Mouse (Mus musculus) CD8-positive naive resting alpha-beta T cell, adult 2 months (primary cell): ENCODE data around the gene Ywhaq.
A peak's percentile ranks its signal among the peaks of the same experiment; 100 is the strongest.

Source experiments
- DNase-seq, 2 experiments: peaks; one replicate each; pipeline ENCODE4 v3.0.0; 2022; ENCODE audit warnings: low read depth in 2 of 2, low spot score in 2 of 2

Ywhaq gene

DNA sequence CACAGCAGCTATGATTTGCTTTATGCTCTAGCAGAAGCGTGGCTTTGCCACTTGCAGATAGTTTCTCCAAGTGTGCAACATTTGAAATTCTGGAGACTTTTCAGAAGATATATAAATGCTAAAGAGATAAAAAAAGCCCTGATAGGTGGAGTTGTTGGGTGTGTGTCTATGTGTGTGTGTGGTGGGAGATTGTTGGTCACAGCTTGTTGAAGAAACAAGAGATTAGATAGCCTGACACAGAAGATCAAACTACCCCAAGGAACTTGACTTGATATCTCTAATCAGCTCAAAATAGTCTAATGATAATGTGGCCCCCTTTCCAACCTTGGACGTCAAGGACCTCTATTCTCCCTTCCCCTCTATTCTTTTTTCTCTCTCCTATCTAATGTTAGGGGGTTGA is 6.8 kb downstream of the Ywhaq start:
- DNase-seq: no peak

DNA sequence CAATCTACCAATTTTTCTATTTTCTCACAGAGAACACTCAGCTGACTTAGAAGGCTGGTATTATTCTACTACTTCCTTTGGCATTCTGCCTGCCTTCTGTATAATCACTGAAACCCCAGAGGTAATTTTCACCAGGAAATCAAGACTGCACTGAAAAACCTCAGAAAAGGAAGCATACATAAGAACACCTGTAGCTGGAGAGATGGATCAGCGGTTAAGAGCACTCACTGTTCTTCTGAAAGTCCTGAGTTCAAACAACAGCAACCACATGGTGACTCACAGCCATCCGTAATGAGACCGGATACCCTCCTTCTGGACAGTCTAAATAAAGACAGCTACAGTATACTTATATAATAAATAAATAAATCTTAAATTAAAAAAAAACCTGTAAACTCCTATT is 7.8 kb downstream of the Ywhaq start:
- DNase-seq: peak in 1 of 2 experiments; percentile 23

DNA sequence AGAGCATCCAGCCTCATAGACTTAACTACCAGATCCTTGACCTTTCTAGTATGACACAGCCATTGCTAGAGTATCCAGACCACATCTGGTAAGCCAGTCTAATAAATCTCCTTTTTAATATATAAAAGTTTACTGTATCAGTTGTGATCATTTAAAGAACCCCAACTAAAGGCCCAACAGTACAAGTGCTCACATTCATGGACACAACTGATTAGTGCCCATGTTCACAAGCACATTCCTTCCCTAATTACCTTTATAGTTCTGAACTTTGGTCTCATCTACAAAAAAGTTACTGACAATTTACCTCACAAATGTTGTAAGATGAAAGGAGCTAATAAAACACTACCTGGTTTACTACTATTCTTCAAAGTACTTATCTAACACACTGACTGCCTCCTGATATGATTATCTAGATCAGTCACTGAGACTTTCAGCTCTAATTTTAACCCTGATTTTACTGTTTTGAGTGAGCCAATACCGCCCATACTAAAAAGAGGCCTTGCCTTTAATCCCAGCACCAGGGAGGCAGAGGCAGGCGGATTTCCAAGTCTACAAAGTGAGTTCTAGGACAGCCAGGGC is 8.6 kb downstream of the Ywhaq start:
- DNase-seq: no peak

DNA sequence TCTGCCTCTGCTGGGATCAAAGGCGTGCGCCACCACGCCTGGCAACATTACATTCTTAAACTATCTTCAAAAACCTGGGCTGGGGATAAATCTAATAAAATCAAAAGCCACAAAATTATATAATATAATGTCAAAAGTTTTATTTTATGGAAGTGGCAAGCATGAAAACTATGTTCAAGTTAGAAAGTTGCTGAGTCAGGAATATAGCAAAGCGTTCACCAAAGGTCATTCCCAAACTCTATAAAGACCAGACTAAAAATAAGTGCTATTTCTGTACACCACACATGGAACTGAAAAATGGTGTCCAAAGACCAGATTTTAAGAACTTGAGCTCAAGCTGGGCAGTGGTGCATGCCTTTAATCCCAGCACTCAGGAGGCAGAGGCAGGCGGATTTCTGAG is 14.7 kb downstream of the Ywhaq start:
- DNase-seq: no peak

DNA sequence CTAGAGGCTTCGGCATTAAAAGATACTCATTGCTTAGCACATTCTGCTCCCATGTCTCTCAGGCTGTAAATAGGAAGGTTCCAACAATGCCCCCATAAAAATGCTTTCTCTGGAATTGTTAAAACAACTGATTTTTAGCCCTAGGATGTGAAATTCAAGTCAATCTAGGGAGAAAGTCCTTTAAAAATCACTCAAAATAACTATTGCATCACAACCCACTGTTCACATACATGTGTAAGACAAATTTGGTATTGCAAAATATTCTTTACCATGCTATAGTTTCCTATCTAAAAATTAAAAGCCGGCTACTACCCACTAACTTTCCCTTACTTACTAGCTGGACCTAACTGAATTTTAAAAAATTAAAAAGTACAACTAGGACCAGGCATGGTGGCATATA is 31.2 kb downstream of the Ywhaq start:
- no peak for DNase-seq

DNA sequence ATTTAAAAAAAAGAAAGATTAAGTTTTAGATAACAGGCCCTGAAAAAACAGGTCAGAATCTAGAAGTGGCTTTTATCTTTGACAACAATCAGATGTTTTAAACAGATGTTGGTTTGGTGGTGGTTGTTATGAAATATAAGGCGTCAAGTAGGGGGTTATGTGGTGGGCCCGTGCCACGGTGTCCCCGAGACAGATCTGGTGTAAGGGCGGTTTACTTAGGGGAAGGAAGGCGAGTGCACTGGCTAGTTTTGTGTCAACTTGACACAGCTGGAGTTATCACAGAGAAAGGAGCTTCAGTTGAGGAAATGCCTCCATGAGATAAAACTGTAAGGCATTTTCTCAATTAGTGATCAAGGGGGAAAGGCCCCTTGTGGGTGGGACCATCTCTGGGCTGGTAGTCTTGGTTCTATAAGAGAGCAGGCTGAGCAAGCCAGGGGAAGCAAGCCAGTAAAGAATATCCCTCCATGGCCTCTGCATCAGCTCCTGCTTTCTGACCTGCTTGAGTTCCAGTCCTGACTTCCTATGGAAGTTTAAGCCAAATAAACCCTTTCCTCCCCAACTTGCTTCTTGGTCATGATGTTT is 38.6 kb downstream of the Ywhaq start:
- peak; percentile 5 to 18 for DNase-seq

DNA sequence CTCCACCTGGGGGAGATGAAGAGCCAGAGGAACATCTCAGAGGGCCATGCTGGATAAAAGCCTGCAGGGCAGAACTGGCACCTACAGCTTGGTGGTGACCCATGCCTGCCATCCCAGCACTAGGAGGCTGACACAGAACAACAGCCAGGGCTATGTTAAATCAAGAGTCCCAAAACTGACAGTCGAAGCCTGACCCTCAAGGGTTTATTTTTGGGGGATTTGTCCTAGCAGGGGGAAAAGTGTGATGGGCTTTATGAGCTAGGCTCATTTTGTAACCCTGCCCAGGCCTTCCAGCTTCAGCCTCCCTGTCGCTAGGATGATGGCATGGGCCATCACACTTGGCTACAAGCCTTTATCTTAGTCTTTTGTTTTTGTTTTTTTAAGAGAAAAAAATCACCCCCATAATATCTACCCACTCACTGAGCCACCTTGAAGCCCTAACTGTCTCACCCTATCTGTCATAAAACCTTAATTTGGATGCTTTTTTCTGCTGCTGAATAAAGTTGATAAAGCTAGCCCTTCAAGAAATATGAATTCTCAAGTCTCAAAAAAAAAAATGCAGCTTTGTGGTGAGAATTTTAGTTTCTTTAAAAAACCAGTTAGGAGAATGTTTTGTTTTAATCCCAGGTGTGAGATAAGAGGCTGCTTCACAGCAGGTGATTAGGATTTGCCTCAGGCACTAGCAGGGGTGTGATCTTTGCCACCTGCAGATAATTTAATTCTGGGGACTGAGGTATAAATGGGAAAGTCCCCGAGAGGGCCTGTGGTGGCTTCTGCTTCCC is 41.9 kb downstream of the Ywhaq start:
- no peak for DNase-seq

DNA sequence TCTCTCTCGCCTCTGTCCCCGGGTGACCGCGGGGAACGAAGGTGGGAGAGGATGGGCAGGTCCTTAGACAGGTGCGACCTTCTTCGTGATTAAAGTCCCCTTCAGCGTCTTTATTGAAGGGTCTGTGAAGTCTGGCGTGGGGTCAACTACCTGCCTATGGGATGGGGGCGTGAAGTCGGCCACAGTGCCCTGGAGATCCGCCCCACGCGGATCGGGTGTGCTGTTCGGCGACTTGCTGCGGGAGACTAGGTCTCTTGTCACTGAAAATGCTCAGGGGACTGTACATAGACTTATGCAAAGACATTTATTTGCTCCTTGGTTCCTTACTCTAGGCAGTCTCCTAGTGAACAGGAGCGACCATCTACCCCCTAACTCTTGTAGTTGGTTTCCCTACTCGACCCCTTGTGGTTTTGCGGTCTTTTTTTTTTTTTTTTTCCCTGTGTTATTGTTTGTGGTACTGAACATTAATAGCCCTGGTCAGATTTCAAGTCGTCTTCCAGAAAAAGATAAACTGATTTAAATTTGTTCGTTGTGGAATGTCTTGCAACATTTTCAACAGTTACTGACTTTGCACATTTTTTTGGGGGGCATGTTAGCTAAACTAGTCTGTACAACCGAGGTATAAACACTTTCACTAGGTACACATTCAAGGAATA is 43.5 kb downstream of the Ywhaq start:
- no peak for DNase-seq

DNA sequence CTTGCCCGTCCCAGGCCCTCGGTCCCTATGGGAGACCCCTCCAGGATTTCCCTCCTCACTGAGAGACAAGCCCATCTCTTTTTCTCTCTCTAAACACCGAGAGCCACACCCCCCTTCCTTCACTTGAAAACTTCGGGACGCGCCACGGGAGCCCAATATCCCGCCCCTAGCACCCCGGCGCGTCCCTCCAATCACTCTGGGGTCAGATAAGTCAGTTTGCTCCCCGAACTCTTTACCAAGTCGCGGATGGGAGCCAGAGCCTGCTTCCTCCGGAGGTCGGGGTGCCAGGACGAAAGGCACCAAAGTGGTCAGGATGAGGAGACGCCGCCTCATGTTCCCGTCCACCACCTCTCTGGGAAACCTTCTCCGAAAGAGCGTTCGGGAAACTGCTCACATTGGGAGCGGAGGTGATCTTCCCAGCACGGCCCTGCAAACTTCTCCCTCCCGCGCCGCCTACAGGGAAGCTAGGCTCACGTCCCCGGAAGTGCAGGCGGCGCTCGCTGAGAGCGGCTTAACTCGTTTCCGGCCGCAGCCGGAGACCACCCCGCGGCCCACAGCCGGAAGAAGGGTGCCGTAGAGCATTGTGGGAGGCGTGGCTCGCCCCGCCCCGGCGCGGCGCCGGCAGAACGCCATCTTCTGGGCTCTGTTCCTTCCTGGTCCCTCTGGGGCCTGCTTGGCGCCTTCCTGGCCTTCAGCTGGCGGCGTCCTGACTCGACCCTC is 44.2 kb downstream of the Ywhaq start, which contains the start of gene Adam17:
Adam17 (minus strand) TSS at position 533 of the 720 bp plus-strand sequence.
- peak; percentile 92 to 93 for DNase-seq

DNA sequence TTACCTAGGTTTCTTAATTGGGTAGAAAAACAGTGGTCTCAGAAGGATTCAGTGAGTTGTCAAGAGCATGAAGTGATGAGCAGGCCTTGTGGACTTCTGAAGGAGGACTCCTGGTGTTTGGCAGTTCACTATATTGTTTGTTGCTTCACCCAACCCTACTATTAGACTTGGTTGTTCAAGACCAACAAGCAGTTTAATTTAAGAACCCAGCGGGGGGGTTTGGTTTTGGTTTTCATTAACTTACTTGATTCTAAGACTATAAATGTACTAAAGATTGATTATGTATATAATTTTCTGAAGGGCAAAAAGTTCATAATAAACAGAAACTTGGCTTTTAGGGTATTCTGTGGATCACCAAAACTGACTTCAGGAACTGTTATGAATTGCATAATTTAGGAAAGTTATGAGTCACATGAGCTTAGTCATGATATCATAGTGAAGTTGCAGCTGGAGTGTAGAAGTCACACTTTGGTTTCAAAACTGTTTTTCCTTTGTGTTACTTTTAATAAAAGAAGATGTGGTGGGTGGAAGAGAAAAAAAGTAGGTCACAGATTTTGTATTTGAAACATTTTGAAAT is 47.3 kb downstream of the Ywhaq start:
- no peak for DNase-seq

DNA sequence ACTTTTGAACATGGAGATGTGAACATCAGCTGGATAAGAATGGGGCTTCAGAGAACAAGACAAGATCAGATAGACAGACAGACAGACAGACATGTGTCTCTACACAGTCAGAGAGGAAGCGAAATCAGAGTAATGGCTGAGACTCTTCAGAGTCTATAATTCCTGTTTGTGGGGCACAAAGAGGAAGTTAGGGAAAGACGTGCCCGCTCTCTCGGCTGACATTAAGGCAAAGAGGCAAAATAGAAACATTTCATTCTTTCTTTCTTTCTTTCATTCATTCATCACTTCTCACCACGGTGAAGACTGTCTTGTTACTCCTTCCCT is 48.4 kb downstream of the Ywhaq start:
- no peak for DNase-seq

DNA sequence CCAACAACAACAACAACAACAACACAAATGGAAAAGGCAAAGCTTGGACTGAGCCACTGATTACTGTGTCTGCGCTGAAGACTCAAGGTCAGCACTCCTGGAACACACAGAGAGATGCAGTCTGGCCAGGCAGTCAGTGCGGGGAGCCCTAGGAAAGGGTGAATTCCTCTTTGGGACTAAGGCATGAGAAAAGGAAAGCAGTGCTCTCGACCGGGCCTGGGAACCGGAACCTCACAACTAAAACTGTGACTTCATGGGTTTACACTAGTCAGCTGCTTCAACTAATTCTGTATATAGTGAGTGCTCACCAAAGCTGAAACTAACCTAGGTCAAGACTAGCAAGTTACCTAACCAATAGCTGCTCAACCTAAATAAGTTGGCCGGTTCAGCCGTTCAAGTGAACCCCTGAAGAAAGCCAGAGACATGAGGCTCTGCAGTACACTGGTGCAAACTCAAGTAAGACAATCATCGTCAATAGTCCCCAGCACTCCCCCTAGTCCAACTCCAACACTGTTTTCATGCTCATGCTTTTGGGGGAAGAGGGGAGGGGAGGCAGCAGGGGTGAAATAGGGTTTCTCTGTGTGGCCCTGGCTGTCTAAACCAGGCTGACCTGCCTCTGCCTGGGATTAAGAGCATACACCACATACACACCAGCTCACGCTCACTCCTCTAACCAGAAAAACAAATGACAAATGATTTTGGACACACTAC is 48.9 kb downstream of the Ywhaq start:
- no peak for DNase-seq

DNA sequence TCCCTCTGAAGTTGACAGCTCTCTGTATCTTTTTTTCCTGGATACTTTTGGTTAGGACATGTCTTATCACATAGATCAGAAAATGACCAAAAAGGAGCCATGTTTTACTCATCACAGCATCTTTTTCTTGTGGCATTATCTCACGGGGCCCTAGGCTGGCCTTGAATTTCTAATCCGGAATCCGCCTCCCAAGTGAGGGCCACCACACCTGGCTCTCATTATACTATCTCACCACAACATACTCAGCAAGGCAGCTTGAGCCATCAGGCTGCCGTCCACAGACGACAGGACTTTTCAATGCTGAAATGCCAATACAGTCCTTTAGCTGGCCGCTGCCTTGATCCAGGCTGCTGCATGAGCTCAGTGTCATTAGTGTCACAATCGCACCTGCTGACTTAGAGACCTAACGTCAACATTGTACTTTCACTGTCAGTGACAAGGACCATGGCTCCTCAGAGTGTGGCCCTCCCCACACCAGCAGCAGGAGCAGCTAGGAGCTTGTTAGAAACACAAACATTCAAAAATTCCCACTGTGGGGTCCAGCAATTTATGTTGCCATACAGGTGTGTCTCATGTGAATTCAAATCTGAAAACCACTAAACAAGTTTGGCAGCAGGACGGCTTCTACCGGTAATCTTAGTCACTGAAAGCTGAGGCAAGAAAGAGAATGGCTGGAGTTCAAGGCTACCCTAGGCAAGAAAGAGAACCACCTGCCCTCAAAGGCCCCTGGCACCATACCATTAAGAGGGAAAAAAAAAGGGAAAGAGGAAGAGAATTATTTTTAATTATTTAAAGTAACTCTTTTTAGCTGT is 52.6 kb downstream of the Ywhaq start:
- no peak for DNase-seq

DNA sequence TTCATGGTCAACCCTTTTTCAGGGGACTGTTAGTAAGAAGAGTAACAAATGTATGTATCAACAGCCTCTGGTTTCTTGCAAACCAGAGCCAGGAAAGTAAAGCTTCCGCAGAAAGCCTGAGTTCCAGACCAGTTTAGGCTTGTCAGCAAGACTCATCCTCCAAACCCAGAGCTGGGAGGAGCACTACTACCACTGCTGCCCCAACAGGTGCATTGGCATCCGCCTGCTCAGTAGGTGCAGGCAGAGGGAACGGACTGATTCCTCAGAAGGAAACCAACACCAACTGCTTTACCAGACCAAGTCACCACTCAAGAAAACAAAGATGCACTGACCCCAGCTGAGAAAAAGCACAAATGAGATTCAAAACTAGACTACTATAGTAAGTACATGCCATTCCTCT is 54.2 kb downstream of the Ywhaq start:
- no peak for DNase-seq

DNA sequence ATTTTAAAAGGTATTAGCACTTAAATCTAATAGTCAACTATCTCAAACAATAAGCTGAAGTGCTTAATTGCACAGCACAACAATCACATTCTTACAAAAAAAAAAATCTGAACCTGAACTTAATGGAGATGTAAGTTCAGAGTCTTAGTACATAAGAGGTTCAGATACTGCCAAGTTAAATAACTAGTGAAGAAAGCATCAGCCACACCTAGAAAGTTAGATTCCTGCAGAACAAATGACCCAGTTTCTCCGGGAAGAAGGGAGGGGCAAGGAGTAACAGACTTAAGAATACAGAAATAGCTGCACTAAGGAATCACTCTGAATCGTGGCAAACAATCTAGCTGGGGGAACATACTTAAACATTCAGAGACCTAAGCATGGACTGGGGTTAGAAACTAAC is 54.8 kb downstream of the Ywhaq start:
- DNase-seq: no peak

DNA sequence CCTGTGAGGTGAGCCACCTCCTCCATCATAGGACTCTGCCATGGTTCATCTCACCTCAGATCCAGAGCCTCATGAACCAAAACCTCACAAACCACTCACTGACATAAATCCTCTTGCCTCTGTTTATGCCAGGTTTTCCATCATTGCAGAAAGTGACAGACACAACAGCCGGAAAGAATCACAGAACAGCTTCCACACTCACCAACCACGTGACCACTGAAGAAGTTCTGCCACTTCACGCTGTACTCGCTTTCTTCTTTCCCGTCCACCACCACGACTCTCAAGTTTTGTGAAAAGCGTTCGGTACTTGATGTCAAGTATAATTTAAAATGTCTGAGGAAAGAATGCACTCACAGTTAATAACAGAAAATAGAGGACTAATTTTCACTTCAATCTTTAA is 63.8 kb downstream of the Ywhaq start:
- no peak for DNase-seq

DNA sequence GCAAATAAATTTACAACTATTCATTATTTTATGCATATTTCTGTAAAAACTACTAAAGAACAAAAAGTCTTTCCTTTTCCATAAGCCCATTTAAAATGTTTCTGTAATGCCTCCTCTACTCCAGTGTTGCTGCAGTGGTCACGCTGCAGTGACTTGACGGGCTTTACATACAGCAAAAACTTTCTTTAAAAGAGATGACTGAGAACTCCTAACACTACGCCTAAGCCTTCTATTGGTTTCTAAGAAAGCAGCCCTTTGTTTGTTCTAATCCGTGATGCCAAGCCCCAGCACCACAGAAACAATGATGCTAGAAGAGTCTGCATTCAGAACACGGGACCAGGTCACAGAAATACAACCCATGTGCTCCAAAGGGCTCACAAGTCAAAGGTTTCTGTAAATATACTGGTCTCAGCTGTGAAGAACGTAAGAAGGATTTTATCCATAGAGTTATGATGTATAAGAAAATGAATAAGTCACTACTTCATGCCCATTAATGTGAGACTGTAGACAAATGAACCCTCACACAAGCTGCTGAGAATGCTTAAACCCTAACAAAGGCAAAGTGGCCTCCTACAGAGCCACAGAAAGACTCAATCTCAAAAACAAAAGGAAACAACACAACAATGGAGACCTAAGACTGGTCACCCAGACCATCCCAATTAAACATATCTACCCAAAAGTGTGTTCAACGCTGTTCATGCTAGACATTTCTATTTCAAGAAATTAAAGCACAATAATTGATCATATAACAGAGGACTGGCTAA is 67.1 kb downstream of the Ywhaq start:
- no peak for DNase-seq

DNA sequence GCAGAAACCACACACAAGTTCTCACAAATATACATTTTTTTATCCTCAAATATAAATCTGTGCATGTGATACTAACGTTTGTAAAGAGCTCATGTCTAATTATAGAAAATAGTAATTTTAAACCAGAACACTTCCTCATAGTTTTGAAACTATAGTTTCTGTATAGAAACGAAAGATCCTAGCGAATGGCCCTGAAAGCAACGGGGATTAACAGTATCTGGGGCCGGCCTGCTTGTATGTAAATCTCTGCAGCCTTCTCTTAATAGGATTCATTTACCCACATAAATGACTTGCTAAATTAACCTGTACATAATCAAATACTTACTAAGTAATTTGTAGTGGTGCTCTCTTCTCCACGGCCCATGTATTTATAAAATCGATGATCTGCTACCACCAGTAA is 70.5 kb downstream of the Ywhaq start:
- DNase-seq: no peak

DNA sequence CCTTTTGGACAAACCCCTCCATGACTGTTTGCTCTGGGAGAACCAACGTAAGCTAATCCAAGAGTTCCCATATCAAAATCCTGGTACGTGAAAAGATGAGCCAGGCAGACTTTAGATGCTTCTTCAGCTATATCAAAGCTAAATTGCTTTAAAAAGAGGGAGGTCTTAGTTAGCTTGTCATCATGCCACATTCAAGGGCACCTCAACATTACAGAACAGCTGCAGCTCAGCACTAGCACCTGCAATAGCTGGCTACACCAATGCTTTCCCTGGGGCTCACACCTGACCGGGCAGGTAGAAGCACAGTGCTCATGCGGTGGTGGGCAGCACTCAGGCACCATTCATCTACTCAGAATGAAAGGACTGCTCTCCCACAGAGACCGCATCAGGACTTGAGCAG is 76.8 kb downstream of the Ywhaq start:
- no peak for DNase-seq
